Mouse (Mus musculus): ENCODE data around the gene Mex3b.
A peak's percentile ranks its signal among the peaks of the same experiment; 100 is the strongest.

The Mex3b gene

GRCm38 (mm10) chr7:82867271-82868121, at the start of gene Mex3b:
Gene Mex3b (plus strand): TSS chr7:82867333.
- DNase-seq (ENCODE audit: low spot score) = peak; percentile 39

- no peak for DNase-seq (ENCODE audit: low spot score)
These were observed 47.6 kb upstream of the Mex3b start for GRCm38 (mm10) chr7:82819541-82819940.

- no peak for DNase-seq (ENCODE audit: low spot score)
These were observed 46.5 kb upstream of the Mex3b start for GRCm38 (mm10) chr7:82820661-82821060.

- no peak for DNase-seq (ENCODE audit: low spot score)
These were observed 45.6 kb upstream of the Mex3b start for GRCm38 (mm10) chr7:82821501-82821900.

- DNase-seq (ENCODE audit: low spot score) = no peak
These were observed 44.6 kb upstream of the Mex3b start for GRCm38 (mm10) chr7:82822528-82822927.

- no peak for DNase-seq (ENCODE audit: low spot score)
These were observed 38.9 kb upstream of the Mex3b start for GRCm38 (mm10) chr7:82828193-82828592.

- DNase-seq (ENCODE audit: low spot score) = no peak
These were observed 37.6 kb upstream of the Mex3b start for GRCm38 (mm10) chr7:82829516-82829915.

- no peak for DNase-seq (ENCODE audit: low spot score)
These were observed 32.7 kb upstream of the Mex3b start for GRCm38 (mm10) chr7:82834471-82834870.

GRCm38 (mm10) chr7:82838414-82838813, 28.7 kb upstream of the Mex3b start:
- DNase-seq (ENCODE audit: low spot score) = no peak

- DNase-seq (ENCODE audit: low spot score) = no peak
These were observed 28.0 kb upstream of the Mex3b start for GRCm38 (mm10) chr7:82838965-82839675.

GRCm38 (mm10) chr7:82842222-82842920, 24.8 kb upstream of the Mex3b start:
- no peak for DNase-seq (ENCODE audit: low spot score)

- no peak for DNase-seq (ENCODE audit: low spot score)
These were observed 16.4 kb upstream of the Mex3b start for GRCm38 (mm10) chr7:82850756-82851155.

GRCm38 (mm10) chr7:82851670-82852069, 15.5 kb upstream of the Mex3b start:
- no peak for DNase-seq (ENCODE audit: low spot score)

- DNase-seq (ENCODE audit: low spot score) = no peak
These were observed 12.9 kb upstream of the Mex3b start for GRCm38 (mm10) chr7:82854195-82854766.

- DNase-seq (ENCODE audit: low spot score) = no peak
These were observed 8.5 kb upstream of the Mex3b start for GRCm38 (mm10) chr7:82858611-82859010.

GRCm38 (mm10) chr7:82860626-82861025, 6.5 kb upstream of the Mex3b start:
- DNase-seq (ENCODE audit: low spot score) = no peak

GRCm38 (mm10) chr7:82863341-82863740, 3.8 kb upstream of the Mex3b start:
- DNase-seq (ENCODE audit: low spot score) = no peak

- no peak for DNase-seq (ENCODE audit: low spot score)
These were observed 2.7 kb upstream of the Mex3b start for GRCm38 (mm10) chr7:82864260-82864990.

- DNase-seq (ENCODE audit: low spot score) = no peak
These were observed 2.0 kb upstream of the Mex3b start for GRCm38 (mm10) chr7:82864991-82865771.

- DNase-seq (ENCODE audit: low spot score) = peak; percentile 92
These were observed 1.2 kb upstream of the Mex3b start for GRCm38 (mm10) chr7:82865834-82866485.

Measured in ovary, postnatal 10 days (tissue).